Mouse (Mus musculus): ENCODE measurements at regions not wholly inside any gene's neighbourhood (a gene's known extent, or its start where the extent isn't known, plus 50 kb on each side); places are given as distances from the start of the nearest gene placed in this dataset.

- Histone ChIP-seq H3K4me2 (ENCODE audit: low read depth) (no peak overlapping the region), H3K27ac (ENCODE audit: low read depth, low read length) (no peak overlapping the region), H3K9me3 (ENCODE audit: control insufficient read depth, low read length) (no peaks in the 10 kb centered on the region), H3K4me1 (ENCODE audit: control insufficient read depth, insufficient read depth, low read length) (no peaks in the 10 kb centered on the region), H3K36me3 (ENCODE audit: control insufficient read depth, insufficient read depth, low read length) (no peaks in the 10 kb centered on the region), H3K27me3 (ENCODE audit: control insufficient read depth, insufficient read depth, low read length) (no peaks in the 10 kb centered on the region), H3K4me3 (ENCODE audit: low read depth, low read length) (no peak overlapping the region), H3K9ac (ENCODE audit: low read length) (no peak overlapping the region)
- 18% methylated on average over 4 of the region's 4 CpGs for WGBS
- ATAC-seq (ENCODE audit: insufficient read depth, low FRiP score, low TSS enrichment) (peak; percentile 69), DNase-seq (ENCODE audit: low spot score) (peak; percentile 55)
Measured at GRCm38 (mm10) chr10:51257587-51258049, 222.8 kb upstream of the Gm49339 start.

- Histone ChIP-seq H3K4me2 (ENCODE audit: low read depth) (no peak overlapping the region), H3K4me3 (ENCODE audit: low read depth, low read length) (no peak overlapping the region), H3K36me3 (ENCODE audit: control insufficient read depth, insufficient read depth, low read length) (no peaks in the 10 kb centered on the region), H3K27me3 (ENCODE audit: control insufficient read depth, insufficient read depth, low read length) (no peaks in the 10 kb centered on the region), H3K9me3 (ENCODE audit: control insufficient read depth, low read length) (no peaks in the 10 kb centered on the region), H3K4me1 (ENCODE audit: control insufficient read depth, insufficient read depth, low read length) (no peaks in the 10 kb centered on the region), H3K9ac (ENCODE audit: low read length) (no peak overlapping the region), H3K27ac (ENCODE audit: low read depth, low read length) (no peak overlapping the region)
- 79% methylated on average over 1 of the region's 1 CpGs for WGBS
- DNase-seq (ENCODE audit: low spot score) (no peak), ATAC-seq (ENCODE audit: insufficient read depth, low FRiP score, low TSS enrichment) (no peak)
Measured at GRCm38 (mm10) chr10:51271364-51271763, 209.0 kb upstream of the Gm49339 start.

DNA sequence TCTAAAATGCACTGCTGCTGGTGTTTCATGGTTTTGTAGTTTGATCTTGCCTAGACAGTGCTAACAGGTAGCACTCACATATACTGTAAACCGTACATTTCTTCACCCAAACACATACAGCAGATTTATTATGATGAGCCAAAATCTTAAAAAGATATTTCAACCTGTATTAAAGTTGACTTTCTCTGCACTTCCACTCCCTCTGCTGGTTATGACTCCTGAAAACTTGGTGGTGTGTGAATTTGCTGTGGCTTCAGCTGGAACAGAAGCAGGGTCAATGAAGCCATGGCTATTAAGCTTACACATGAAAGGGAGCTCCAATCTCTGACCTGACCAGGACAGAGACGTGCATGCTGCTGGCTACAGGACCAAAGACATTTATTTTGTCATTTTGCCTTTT lies 202.2 kb upstream of the Gm49339 start:
- WGBS, result 66% methylated on average over 2 of the region's 2 CpGs
- no peak for DNase-seq (ENCODE audit: low spot score)
- H3K27ac ChIP-seq (ENCODE audit: low read depth, low read length), result no peak overlapping the region
- H3K27me3 ChIP-seq (ENCODE audit: control insufficient read depth, insufficient read depth, low read length), result no peaks in the 10 kb centered on the region
- H3K4me1 ChIP-seq (ENCODE audit: control insufficient read depth, insufficient read depth, low read length), result no peaks in the 10 kb centered on the region
- ATAC-seq (ENCODE audit: insufficient read depth, low FRiP score, low TSS enrichment), result no peak
- H3K36me3 ChIP-seq (ENCODE audit: control insufficient read depth, insufficient read depth, low read length), result no peaks in the 10 kb centered on the region
- H3K4me2 ChIP-seq (ENCODE audit: low read depth), result no peak overlapping the region
- H3K9me3 ChIP-seq (ENCODE audit: control insufficient read depth, low read length), result no peaks in the 10 kb centered on the region
- H3K4me3 ChIP-seq (ENCODE audit: low read depth, low read length), result no peak overlapping the region
- H3K9ac ChIP-seq (ENCODE audit: low read length), result no peak overlapping the region

DNA sequence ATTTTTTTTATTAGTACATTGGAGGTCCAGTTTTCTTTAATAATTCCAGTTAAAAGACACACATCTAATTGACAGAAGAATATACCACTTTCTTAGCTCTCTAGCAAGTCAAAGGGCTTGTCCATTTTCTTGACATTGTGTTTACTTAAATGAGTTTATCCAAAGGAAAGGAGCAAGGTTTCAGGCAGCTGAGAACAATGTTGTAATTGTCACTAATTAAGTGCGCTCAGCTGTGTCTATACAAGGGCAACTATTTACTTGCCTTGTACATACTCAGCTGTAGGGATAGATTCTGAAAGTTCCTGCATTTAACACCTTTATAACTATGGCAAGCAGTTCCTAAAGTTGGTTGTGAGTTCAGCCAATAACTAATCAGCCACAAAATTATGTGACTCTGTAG lies 198.0 kb upstream of the Gm49339 start:
- H3K9ac ChIP-seq (ENCODE audit: low read length), result no peak overlapping the region
- no peak overlapping the region for H3K4me2 ChIP-seq (ENCODE audit: low read depth)
- no peak overlapping the region for H3K27ac ChIP-seq (ENCODE audit: low read depth, low read length)
- H3K9me3 ChIP-seq (ENCODE audit: control insufficient read depth, low read length), result no peaks in the 10 kb centered on the region
- ATAC-seq (ENCODE audit: insufficient read depth, low FRiP score, low TSS enrichment), result no peak
- 85% methylated on average over 1 of the region's 1 CpGs for WGBS
- no peaks in the 10 kb centered on the region for H3K27me3 ChIP-seq (ENCODE audit: control insufficient read depth, insufficient read depth, low read length)
- no peaks in the 10 kb centered on the region for H3K4me1 ChIP-seq (ENCODE audit: control insufficient read depth, insufficient read depth, low read length)
- H3K4me3 ChIP-seq (ENCODE audit: low read depth, low read length), result no peak overlapping the region
- no peak for DNase-seq (ENCODE audit: low spot score)
- no peaks in the 10 kb centered on the region for H3K36me3 ChIP-seq (ENCODE audit: control insufficient read depth, insufficient read depth, low read length)

GRCm38 (mm10) chr10:51284538-51284937 lies 195.9 kb upstream of the Gm49339 start:
- Histone ChIP-seq H3K27ac (ENCODE audit: low read depth, low read length) (no peak overlapping the region), H3K36me3 (ENCODE audit: control insufficient read depth, insufficient read depth, low read length) (no peaks in the 10 kb centered on the region), H3K9ac (ENCODE audit: low read length) (no peak overlapping the region), H3K4me1 (ENCODE audit: control insufficient read depth, insufficient read depth, low read length) (no peaks in the 10 kb centered on the region; the same call in 1 of the 2 replicates), H3K9me3 (ENCODE audit: control insufficient read depth, low read length) (no peaks in the 10 kb centered on the region), H3K27me3 (ENCODE audit: control insufficient read depth, insufficient read depth, low read length) (no peaks in the 10 kb centered on the region), H3K4me3 (ENCODE audit: low read depth, low read length) (no peak overlapping the region), H3K4me2 (ENCODE audit: low read depth) (no peak overlapping the region)
- ATAC-seq (ENCODE audit: insufficient read depth, low FRiP score, low TSS enrichment) (no peak), DNase-seq (ENCODE audit: low spot score) (no peak)

DNA sequence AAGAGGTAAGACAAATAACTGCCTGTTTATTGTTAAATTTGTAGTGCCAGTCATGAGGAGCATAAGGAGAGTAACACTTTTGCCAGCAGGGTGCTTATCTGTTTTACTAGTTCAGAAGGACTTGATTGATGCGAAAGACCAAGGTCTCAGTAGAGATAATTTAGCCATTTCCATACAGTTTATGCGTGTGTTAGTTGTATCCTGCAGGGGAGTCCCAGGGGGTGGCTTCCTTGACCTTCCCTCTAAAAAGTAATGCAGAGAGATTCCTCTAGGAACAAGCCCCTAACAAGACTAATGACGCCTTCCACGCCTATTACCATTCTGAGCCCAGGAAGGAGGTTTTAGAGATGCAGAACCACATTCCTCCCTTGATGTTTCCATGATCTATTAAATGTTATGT lies 192.6 kb upstream of the Gm49339 start:
- Histone ChIP-seq H3K27me3 (ENCODE audit: control insufficient read depth, insufficient read depth, low read length) (no peaks in the 10 kb centered on the region), H3K4me3 (ENCODE audit: low read depth, low read length) (no peak overlapping the region), H3K9me3 (ENCODE audit: control insufficient read depth, low read length) (no peaks in the 10 kb centered on the region), H3K4me2 (ENCODE audit: low read depth) (no peak overlapping the region), H3K9ac (ENCODE audit: low read length) (no peak overlapping the region), H3K27ac (ENCODE audit: low read depth, low read length) (no peak overlapping the region), H3K36me3 (ENCODE audit: control insufficient read depth, insufficient read depth, low read length) (no peaks in the 10 kb centered on the region), H3K4me1 (ENCODE audit: control insufficient read depth, insufficient read depth, low read length) (no peaks in the 10 kb centered on the region; the same call in 1 of the 2 replicates)
- WGBS, result 8% methylated on average over 4 of the region's 4 CpGs
- ATAC-seq (ENCODE audit: insufficient read depth, low FRiP score, low TSS enrichment) (peak; percentile 21; the same call in 1 of the 2 replicates), DNase-seq (ENCODE audit: low spot score) (peak; percentile 19)

DNA sequence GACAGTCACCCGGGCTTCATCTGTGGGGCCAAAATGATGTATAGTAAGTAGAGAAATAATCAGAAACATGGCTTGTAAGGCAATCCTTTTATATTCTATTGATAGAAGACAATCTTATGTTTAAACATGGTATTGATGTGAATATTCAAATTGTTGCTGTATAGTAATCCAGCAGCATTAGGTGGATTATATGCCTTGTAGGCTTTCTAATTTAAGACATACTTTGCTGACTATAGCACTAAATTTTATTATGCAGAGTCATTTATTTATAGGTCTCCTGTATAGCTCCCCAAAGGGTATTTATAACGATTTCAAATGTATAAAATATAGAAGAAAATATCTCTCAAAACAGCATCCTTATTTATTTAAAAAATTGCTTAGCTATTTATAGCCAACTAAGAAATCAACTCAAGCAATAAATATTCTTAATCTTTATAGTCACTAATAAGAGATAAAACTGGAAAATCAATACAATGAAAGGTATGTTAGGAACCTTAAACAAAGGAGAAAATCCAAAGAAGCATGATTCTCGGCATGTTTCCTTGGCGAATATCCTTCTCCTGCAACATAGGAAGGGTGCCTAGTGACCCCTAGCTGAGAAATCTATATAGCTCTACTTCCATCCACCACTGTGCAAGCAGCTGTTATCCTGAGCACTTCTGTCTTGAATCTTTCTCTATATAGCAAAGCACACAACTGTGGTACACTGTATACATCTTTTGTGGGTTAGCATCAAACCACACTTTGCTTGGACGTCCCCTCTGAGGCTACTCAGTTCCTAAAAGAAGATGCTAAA lies 188.8 kb upstream of the Gm49339 start:
- Histone ChIP-seq H3K4me1 (ENCODE audit: control insufficient read depth, insufficient read depth, low read length) (no peaks in the 10 kb centered on the region; the same call in 1 of the 2 replicates), H3K4me2 (ENCODE audit: low read depth) (no peak overlapping the region), H3K27ac (ENCODE audit: low read depth, low read length) (no peak overlapping the region), H3K4me3 (ENCODE audit: low read depth, low read length) (no peak overlapping the region), H3K36me3 (ENCODE audit: control insufficient read depth, insufficient read depth, low read length) (no peaks in the 10 kb centered on the region), H3K9ac (ENCODE audit: low read length) (no peak overlapping the region), H3K27me3 (ENCODE audit: control insufficient read depth, insufficient read depth, low read length) (no peaks in the 10 kb centered on the region), H3K9me3 (ENCODE audit: control insufficient read depth, low read length) (no peaks in the 10 kb centered on the region)
- peak; percentile 69 for ATAC-seq (ENCODE audit: insufficient read depth, low FRiP score, low TSS enrichment)
- DNase-seq (ENCODE audit: low spot score), result no peak
- WGBS, result 50% methylated on average over 5 of the region's 5 CpGs

GRCm38 (mm10) chr10:51312814-51313213 lies 167.6 kb upstream of the Gm49339 start:
- ATAC-seq (ENCODE audit: insufficient read depth, low FRiP score, low TSS enrichment) (no peak), DNase-seq (ENCODE audit: low spot score) (no peak)
- Histone ChIP-seq H3K9me3 (ENCODE audit: control insufficient read depth, low read length) (no peaks in the 10 kb centered on the region), H3K27me3 (ENCODE audit: control insufficient read depth, insufficient read depth, low read length) (no peaks in the 10 kb centered on the region), H3K4me3 (ENCODE audit: low read depth, low read length) (no peak overlapping the region), H3K27ac (ENCODE audit: low read depth, low read length) (no peak overlapping the region), H3K9ac (ENCODE audit: low read length) (no peak overlapping the region), H3K4me1 (ENCODE audit: control insufficient read depth, insufficient read depth, low read length) (no peaks in the 10 kb centered on the region), H3K36me3 (ENCODE audit: control insufficient read depth, insufficient read depth, low read length) (no peaks in the 10 kb centered on the region), H3K4me2 (ENCODE audit: low read depth) (no peak overlapping the region)

GRCm38 (mm10) chr10:51320207-51320606 lies 160.2 kb upstream of the Gm49339 start:
- no peak for ATAC-seq (ENCODE audit: insufficient read depth, low FRiP score, low TSS enrichment)
- H3K4me1 ChIP-seq (ENCODE audit: control insufficient read depth, insufficient read depth, low read length), result no peaks in the 10 kb centered on the region

More at GRCm38 (mm10) chr10:51320207-51320606, 160.2 kb upstream of the Gm49339 start:
- no peak overlapping the region for H3K27ac ChIP-seq (ENCODE audit: low read depth, low read length)
- no peak for DNase-seq (ENCODE audit: low spot score)
- H3K9me3 ChIP-seq (ENCODE audit: control insufficient read depth, low read length), result no peaks in the 10 kb centered on the region
- H3K4me2 ChIP-seq (ENCODE audit: low read depth), result no peak overlapping the region
- no peak overlapping the region for H3K4me3 ChIP-seq (ENCODE audit: low read depth, low read length)
- WGBS, result 60% methylated on average over 2 of the region's 2 CpGs
- no peak overlapping the region for H3K9ac ChIP-seq (ENCODE audit: low read length)
- no peaks in the 10 kb centered on the region for H3K27me3 ChIP-seq (ENCODE audit: control insufficient read depth, insufficient read depth, low read length)
- no peaks in the 10 kb centered on the region for H3K36me3 ChIP-seq (ENCODE audit: control insufficient read depth, insufficient read depth, low read length)

All from neural tube, embryonic 11.5 days (tissue).